Mouse (Mus musculus) kidney, postnatal 14 days (tissue): ENCODE results near the gene Sfmbt1.

ENCODE experiments used
- DNase-seq: peaks from one replicate; pipeline ENCODE4 v3.0.0; 2022; ENCODE audit warnings: mixed read lengths

The Sfmbt1 gene

GRCm38 (mm10) chr14:30714799-30715617, at the start of gene Sfmbt1:
Gene Sfmbt1 (plus strand): TSS chr14:30714849.
- DNase-seq, result no peak

DNA sequence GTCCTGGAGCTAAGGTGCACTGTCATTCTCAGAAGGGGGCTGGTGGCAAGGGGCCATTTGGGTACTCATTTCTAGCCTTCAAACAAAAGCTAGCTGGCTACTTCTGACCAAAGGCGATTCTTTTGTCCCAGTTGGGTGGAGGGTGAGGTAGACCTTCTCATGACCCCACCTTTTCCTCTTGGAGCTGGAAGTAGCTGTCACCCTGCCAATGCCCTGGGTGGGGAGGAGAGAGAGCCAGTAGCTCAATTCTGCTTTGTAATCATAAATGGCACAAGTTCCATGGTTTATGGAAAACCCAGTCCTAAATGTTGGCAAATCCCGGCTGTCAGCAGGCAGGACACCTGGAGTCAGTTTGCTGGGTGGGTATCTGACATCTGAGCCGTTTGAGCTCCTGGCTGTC, 48.6 kb upstream of the Sfmbt1 start:
- peak; percentile 34 for DNase-seq

GRCm38 (mm10) chr14:30666604-30667003, 48.0 kb upstream of the Sfmbt1 start:
- DNase-seq, result no peak

DNA sequence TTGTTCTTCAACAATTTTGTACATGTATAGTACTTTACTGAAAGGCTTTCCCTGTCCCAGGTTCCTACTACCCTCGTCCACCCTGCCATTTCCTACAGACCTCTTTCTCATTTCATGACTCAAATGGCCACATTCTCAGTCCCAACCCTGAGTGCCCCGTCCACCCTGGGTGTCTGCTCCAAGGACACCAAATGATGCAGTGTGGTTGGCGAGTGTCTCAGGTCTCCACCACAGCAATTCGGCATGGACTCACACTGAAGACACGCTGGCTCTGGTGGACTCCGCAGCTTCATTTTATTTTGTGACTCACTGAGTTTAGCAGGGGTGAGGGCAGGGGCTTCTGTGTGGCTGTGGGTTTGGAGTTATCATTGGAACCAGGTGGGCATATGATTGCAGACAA, 44.5 kb upstream of the Sfmbt1 start:
- DNase-seq, result no peak

- DNase-seq, result no peak
Measured at GRCm38 (mm10) chr14:30671095-30671985, 43.3 kb upstream of the Sfmbt1 start.

DNA sequence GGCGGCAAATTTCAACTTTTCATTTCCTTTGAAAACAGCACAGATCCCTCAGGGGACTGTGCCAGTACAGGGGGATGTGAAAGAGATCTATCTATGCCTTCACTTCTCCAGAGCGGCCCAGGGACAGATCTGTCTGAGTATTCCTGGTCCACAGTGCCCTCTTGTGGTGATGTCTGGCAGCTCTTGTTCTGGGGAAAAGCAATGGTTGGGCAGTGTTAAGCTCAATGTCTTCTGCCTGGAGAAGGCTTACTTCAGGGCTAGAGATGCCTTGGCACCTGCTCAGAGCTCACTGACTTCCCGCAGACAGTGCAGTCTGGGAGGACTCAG, 42.7 kb upstream of the Sfmbt1 start:
- peak; percentile 89 for DNase-seq

- DNase-seq, result no peak
Measured at GRCm38 (mm10) chr14:30674947-30675346, 39.7 kb upstream of the Sfmbt1 start.

DNA sequence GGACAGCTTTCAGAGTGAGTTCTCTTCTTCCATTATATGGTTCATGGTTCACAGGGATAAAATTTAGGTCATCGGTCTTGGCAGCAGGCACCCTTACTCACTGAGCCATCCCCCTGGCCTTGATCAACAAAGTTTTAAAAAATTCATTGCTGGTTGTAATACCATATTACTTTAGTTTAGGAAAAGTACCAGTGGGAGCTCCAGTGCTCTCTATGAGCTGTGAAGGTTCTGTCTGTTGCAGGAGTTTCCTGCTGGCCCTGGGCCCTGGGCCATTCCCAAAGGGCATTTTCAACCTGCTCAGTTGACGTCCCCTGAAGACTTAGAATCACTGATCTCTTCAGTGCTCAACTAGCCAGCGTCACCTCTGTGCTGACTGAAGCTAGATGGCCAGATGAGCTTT, 32.5 kb upstream of the Sfmbt1 start:
- DNase-seq, result no peak

GRCm38 (mm10) chr14:30690685-30691084, 24.0 kb upstream of the Sfmbt1 start:
- DNase-seq, result peak; percentile 18

GRCm38 (mm10) chr14:30692439-30692838, 22.2 kb upstream of the Sfmbt1 start:
- no peak for DNase-seq

DNA sequence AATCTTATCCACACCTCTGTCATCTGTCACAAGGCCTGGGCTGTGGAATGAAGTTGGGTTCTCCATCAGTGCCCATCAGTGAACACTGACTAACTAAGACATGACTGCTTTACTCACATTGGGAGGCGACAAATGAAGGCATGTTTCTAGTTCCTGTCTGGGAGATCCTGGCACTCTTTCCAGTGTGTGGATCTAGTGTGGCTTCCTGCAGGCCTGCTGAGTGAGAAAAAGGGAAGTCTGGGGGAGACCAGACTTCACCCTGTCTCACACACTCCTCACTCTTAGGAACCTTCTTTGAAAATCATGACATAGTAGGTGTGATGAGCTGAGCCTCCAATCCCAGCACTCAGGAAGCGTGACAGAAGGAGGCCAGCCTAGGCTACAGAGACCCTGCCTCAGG, 19.9 kb upstream of the Sfmbt1 start:
- no peak for DNase-seq

DNA sequence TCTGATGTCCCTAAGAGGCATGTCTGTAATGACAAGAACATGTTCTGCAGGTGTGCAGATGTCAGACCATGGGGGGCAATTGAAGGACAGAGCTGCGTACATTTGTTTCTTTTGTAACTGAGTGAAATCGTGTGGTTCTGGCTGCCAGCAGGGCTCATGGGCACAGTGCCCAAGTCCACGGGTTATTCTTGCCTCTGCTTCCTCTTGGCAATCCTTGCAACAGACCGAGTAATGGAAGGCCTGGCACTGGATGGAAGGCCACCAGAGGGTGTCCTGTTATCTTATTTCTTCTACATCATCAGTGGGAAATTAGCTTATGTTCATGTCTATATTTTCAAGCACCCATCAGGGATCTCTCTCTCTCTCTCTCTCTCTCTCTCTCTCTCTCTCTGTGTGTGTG, 19.0 kb upstream of the Sfmbt1 start:
- peak; percentile 85 for DNase-seq

DNA sequence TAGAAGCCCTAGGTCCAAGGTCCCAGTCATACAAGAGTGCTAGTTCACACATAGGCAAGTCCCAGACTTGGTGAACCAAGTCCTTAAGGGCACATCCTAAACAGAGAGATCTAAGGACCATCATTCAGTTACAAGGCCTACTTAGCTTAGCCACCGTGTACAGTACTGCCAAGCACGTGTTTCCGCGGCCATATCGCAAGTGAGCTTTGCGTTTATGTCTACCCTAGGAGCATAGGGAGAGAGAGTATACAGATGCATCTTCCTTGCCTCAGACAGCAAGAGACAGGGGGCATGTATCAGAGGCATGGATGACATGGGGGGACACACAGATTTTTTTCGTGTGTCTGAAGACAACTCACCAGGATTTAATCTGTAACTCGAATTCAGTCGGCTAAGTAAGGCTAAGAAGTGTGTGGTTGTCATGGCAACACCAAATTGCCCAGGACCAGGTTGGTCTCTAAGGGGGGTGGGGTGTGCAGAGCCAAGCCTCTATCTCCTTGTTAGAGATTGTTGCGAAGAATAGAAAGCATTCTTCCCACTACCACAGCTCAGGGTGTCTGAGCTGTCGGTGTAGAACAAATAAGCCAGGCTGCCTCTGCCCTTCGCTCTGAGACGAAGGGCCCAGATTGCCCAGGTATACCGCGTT, 17.1 kb upstream of the Sfmbt1 start:
- DNase-seq, result no peak

- DNase-seq, result peak; percentile 60
Measured at GRCm38 (mm10) chr14:30699656-30700055, 15.0 kb upstream of the Sfmbt1 start.

- peak; percentile 40 for DNase-seq
Measured at GRCm38 (mm10) chr14:30702512-30702911, 12.1 kb upstream of the Sfmbt1 start.

DNA sequence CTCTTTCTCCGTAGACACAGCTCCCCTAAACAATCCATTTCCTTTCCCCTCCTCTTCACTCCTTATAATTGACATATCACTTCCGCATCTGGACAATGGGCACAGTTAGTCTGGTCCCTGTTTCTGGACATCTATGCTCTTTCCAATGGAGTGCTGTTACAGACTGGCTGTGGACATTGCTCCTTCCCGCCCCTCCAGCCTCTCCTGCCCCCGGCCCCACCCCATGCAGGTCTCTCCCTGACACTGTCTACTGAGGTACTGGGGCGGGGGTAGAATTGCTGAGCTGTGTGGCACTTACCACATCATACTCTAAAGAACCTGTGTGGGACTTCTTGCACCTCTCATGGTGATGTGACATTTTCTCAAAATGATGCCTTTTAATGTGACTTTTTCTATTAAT, 11.6 kb upstream of the Sfmbt1 start:
- DNase-seq, result no peak

DNA sequence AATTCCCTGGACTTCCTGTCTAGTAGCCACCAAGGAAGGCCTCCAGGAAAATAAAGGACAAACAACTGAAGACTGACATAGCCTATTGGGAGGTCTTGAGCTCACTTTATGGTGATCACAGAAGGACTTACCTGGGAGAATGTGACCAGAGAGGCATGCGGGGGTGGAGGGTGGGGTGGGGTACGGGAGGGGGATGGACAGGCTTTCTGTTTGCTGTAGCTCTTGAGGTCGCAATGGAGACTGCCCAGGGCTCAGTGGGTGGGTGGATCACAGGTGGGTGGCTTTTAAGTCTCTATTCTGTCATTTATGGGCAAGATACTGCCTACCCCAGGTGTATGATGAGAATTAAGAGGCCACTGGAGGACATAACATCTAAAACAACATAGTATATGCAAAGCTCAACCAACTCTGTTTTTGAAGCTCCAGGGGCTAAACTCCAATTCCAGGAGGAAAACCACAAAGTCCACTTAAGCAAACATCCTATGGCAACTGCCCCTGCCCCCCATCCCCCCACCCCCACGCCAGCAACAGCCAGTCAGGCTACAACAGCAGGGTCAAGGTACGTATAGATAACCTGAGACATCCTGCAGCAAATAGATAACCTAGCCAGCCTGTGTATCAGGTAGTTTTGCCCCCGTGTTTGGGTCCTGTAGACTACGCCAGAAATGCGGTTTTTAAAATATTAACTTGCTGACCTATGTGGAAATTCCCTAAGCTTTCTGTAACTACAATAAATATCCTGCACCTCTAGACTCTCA, 10.4 kb upstream of the Sfmbt1 start:
- no peak for DNase-seq

- no peak for DNase-seq
Measured at GRCm38 (mm10) chr14:30711892-30712291, 2.8 kb upstream of the Sfmbt1 start.

- DNase-seq, result no peak
Measured at GRCm38 (mm10) chr14:30713769-30714168, 880 bp upstream of the Sfmbt1 start.

GRCm38 (mm10) chr14:30715618-30716050, 985 bp downstream of the Sfmbt1 start:
- DNase-seq, result peak; percentile 91

- peak; percentile 77 for DNase-seq
Measured at GRCm38 (mm10) chr14:30716051-30716952, 1.7 kb downstream of the Sfmbt1 start.

- DNase-seq, result peak; percentile 34
Measured at GRCm38 (mm10) chr14:30716953-30717285, 2.3 kb downstream of the Sfmbt1 start.
